Mouse (Mus musculus): ENCODE data around the gene Mcrs1. TPM values are rescaled to one million over a fixed set of nuclear protein-coding genes. Genes with fewer than 3 reads are reported as not detected.

Gene Mcrs1
- total RNA-seq, 1 experiment = 127 TPM

DNA sequence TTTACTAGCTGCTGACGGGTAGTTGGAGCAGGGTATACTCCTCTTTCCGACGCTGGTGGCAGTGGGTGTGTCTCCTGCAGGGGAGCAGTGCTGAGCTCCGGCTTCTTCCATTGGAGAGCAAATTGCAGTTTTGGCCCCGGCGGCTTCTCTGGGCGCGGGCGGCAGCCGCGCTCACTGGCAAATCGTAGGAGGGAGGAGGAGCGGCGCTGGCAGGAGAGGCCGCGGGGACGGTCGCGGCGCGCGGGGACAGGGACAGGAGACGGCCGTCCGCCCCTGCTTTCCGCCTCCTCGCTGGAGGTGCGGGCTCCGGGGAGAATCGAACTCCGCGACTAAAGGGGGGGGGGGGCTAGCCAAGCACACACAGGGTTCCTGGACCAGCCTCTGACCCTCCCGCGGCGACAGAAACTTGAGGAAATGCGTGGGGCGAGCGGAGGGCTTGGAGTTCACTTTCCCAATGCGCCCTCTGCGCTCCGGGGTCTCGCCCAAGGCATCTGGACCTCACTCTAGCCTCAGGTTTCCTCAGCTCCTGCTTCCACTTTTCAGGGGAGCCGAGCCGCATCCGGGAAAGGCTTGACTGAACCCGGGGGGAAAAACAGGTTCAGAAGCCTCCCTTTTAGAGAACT lies 28.1 kb downstream of the Mcrs1 start:
- peak overlapping the region; percentile 27 for H3K9ac ChIP-seq (ENCODE audit: insufficient read depth, low read depth, low read length, poor library complexity, severe bottlenecking)
- DNase-seq (ENCODE audit: low read depth, low spot score) = no peak
- no peak overlapping the region for H3K27ac ChIP-seq (ENCODE audit: insufficient read depth, low read depth, low read length, poor library complexity, severe bottlenecking)
- no peaks in the 10 kb centered on the region for H3K9me3 ChIP-seq (ENCODE audit: control insufficient read depth, insufficient read depth, low read depth, low read length)
- peaks cover 15 to 26% of the 10 kb centered on the region in 2 experiments; a peak in 3 of 4 replicates for H3K4me1 ChIP-seq (ENCODE audit: control insufficient read depth in 2 of 2, insufficient read depth in 2 of 2, low read length in 2 of 2, poor library complexity in 1 of 2)
- peak overlapping the region; percentile 64 to 69 for H3K4me3 ChIP-seq (ENCODE audit: insufficient read depth in 1 of 2, low read depth in 1 of 2, low read length in 2 of 2, poor library complexity in 1 of 2, severe bottlenecking in 1 of 2)
- TF ChIP-seq MAFK (IDR thresholded peaks at IDR 0.05; ENCODE audit: insufficient read depth, low read depth, low read length) (no peak), CHD2 (IDR thresholded peaks at IDR 0.05; ENCODE audit: low read depth, low read length) (no peak), HCFC1 (IDR thresholded peaks at IDR 0.05; ENCODE audit: borderline replicate concordance, insufficient read depth, low read length) (no peak), ZC3H11A (IDR thresholded peaks at IDR 0.05; ENCODE audit: borderline replicate concordance, low read depth, low read length) (no peak), ZNF384 (IDR thresholded peaks at IDR 0.05; ENCODE audit: low read depth, low read length) (no peak)
- no peaks in the 10 kb centered on the region for H3K36me3 ChIP-seq (ENCODE audit: control insufficient read depth, insufficient read depth, low read length, poor library complexity, severe bottlenecking)
- in situ Hi-C loops (cut with MboI; ENCODE audit: low sequenced_read_pairs in 2 of 2, unreplicated experiment in 2 of 2) = no loop called here

DNA sequence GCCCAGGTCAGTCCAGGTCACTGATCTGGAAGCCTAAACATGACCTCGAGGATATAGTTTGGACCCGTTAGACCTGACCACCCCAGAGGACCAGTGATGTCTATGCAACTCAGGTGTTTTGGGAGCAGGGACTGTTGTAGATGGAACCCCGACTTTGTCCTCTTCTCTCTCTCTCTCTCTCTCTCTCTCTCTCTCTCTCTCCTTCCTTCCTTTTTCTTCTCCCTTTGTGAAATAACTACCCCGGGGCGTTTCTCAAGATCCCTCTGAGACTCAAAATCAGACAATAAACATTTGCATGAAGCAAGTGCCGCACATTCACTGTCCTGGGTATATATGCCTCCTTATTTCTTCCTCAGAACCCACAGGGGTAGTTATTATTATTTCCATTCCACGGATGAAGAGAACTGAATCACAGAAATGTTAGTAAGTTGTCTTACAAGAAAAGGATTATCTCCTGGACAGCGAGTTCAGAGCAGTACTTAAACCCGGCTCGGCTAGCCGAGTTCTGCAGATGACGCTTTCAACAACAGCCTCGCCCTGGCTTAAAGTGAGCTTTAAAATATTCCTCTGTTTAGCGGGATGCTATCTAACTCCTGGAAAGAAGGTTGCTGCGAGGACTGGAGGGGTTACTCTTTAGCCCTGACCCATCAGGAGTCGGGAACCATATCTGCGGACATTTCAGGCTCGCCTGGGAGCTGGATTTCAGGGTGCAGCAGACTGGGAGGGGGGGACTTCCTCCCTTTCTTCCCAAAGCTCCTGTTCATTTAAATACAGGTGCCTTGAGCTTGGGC lies 28.8 kb downstream of the Mcrs1 start:
- DNase-seq (ENCODE audit: low read depth, low spot score) = no peak
- in situ Hi-C loops (cut with MboI; ENCODE audit: low sequenced_read_pairs in 2 of 2, unreplicated experiment in 2 of 2) = no loop called here
- Histone ChIP-seq H3K36me3 (ENCODE audit: control insufficient read depth, insufficient read depth, low read length, poor library complexity, severe bottlenecking) (no peaks in the 10 kb centered on the region), H3K4me1 (ENCODE audit: control insufficient read depth in 2 of 2, insufficient read depth in 2 of 2, low read length in 2 of 2, poor library complexity in 1 of 2) (peaks cover 14 to 26% of the 10 kb centered on the region in 2 experiments; a peak in 3 of 4 replicates), H3K9me3 (ENCODE audit: control insufficient read depth, insufficient read depth, low read depth, low read length) (no peaks in the 10 kb centered on the region), H3K27ac (ENCODE audit: insufficient read depth, low read depth, low read length, poor library complexity, severe bottlenecking) (no peak overlapping the region), H3K9ac (ENCODE audit: insufficient read depth, low read depth, low read length, poor library complexity, severe bottlenecking) (no peak overlapping the region), H3K4me3 (ENCODE audit: insufficient read depth in 1 of 2, low read depth in 1 of 2, low read length in 2 of 2, poor library complexity in 1 of 2, severe bottlenecking in 1 of 2) (peak overlapping the region; percentile 64 to 69)
- no peak for TF ChIP-seq ZNF384 (IDR thresholded peaks at IDR 0.05; ENCODE audit: low read depth, low read length)
- TF ChIP-seq ZC3H11A (IDR thresholded peaks at IDR 0.05; ENCODE audit: borderline replicate concordance, low read depth, low read length) = no peak
- TF ChIP-seq MAFK (IDR thresholded peaks at IDR 0.05; ENCODE audit: insufficient read depth, low read depth, low read length) = no peak
- no peak for TF ChIP-seq CHD2 (IDR thresholded peaks at IDR 0.05; ENCODE audit: low read depth, low read length)
- no peak for TF ChIP-seq HCFC1 (IDR thresholded peaks at IDR 0.05; ENCODE audit: borderline replicate concordance, insufficient read depth, low read length)

DNA sequence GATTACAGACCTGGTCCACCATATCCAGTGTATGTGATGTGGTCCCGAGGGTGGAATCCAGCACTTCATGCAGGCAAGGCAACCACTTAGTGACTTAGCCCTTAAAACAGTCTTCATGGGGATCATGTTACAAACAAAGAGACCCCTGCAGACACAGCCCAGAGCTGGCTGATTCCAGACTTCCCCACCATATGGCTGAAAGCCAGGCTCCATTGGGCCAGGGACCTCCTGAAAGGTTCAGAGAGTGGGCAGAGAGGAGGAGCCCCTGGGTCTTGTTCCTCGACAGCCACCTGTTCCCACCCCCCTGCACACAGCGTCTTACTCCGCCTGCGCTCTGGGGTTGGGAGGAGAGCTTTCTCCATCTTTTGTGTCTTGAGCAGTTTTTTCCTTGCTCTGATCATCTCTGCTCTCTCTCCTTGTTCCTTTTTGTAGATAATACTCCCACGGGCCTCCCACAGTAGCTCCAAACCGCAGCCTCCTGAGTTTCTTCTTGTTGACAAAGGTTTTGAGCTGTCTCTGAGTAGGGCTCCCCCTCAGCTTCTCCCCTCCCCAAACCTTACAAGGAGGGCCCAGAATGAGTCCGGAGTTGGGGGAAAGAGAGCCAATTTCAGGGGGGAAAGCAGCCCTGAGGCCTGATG lies 30.3 kb downstream of the Mcrs1 start:
- Histone ChIP-seq H3K4me3 (ENCODE audit: insufficient read depth in 1 of 2, low read depth in 1 of 2, low read length in 2 of 2, poor library complexity in 1 of 2, severe bottlenecking in 1 of 2) (no peak overlapping the region), H3K27ac (ENCODE audit: insufficient read depth, low read depth, low read length, poor library complexity, severe bottlenecking) (no peak overlapping the region), H3K9ac (ENCODE audit: insufficient read depth, low read depth, low read length, poor library complexity, severe bottlenecking) (no peak overlapping the region; the same call in 1 of the 2 replicates), H3K4me1 (ENCODE audit: control insufficient read depth in 2 of 2, insufficient read depth in 2 of 2, low read length in 2 of 2, poor library complexity in 1 of 2) (peaks cover 13 to 25% of the 10 kb centered on the region in 2 experiments; a peak in 3 of 4 replicates), H3K9me3 (ENCODE audit: control insufficient read depth, insufficient read depth, low read depth, low read length) (no peaks in the 10 kb centered on the region), H3K36me3 (ENCODE audit: control insufficient read depth, insufficient read depth, low read length, poor library complexity, severe bottlenecking) (no peaks in the 10 kb centered on the region)
- TF ChIP-seq HCFC1 (IDR thresholded peaks at IDR 0.05; ENCODE audit: borderline replicate concordance, insufficient read depth, low read length) = no peak
- TF ChIP-seq MAFK (IDR thresholded peaks at IDR 0.05; ENCODE audit: insufficient read depth, low read depth, low read length) = no peak
- no peak for TF ChIP-seq ZNF384 (IDR thresholded peaks at IDR 0.05; ENCODE audit: low read depth, low read length)
- no peak for DNase-seq (ENCODE audit: low read depth, low spot score)
- in situ Hi-C loops (cut with MboI; ENCODE audit: low sequenced_read_pairs in 2 of 2, unreplicated experiment in 2 of 2) = no loop called here

DNA sequence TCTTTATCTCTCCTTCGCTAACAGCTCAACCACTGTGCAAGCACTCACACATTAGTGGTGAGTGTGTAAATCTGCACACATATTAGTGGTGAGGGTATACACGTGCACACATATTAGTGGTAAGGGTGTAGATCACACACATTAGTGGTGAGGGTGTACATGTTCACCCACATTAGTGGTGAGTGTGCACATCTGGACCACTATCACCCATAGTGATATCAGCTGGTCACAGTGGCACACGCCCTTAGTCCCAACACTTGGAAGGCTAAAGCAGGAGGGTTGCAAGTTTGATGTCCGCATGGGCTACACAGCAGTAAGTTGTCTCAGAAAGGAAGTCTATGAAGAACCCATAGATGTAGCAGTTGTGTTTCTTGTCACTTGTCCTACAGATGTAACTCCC lies 34.1 kb downstream of the Mcrs1 start:
- Histone ChIP-seq H3K9ac (ENCODE audit: insufficient read depth, low read depth, low read length, poor library complexity, severe bottlenecking) (no peak overlapping the region), H3K9me3 (ENCODE audit: control insufficient read depth, insufficient read depth, low read depth, low read length) (no peaks in the 10 kb centered on the region), H3K36me3 (ENCODE audit: control insufficient read depth, insufficient read depth, low read length, poor library complexity, severe bottlenecking) (peaks cover 5% of the 10 kb centered on the region; the same call in 1 of the 2 replicates), H3K4me3 (ENCODE audit: insufficient read depth in 1 of 2, low read depth in 1 of 2, low read length in 2 of 2, poor library complexity in 1 of 2, severe bottlenecking in 1 of 2) (no peak overlapping the region), H3K4me1 (ENCODE audit: control insufficient read depth in 2 of 2, insufficient read depth in 2 of 2, low read length in 2 of 2, poor library complexity in 1 of 2) (peaks cover 10 to 27% of the 10 kb centered on the region in 2 experiments; a peak in 3 of 4 replicates), H3K27ac (ENCODE audit: insufficient read depth, low read depth, low read length, poor library complexity, severe bottlenecking) (no peak overlapping the region)
- no peak for DNase-seq (ENCODE audit: low read depth, low spot score)
- in situ Hi-C loops (cut with MboI; ENCODE audit: low sequenced_read_pairs in 2 of 2, unreplicated experiment in 2 of 2) = no loop called here
- TF ChIP-seq ZNF384 (IDR thresholded peaks at IDR 0.05; ENCODE audit: low read depth, low read length) (no peak), CHD2 (IDR thresholded peaks at IDR 0.05; ENCODE audit: low read depth, low read length) (no peak), HCFC1 (IDR thresholded peaks at IDR 0.05; ENCODE audit: borderline replicate concordance, insufficient read depth, low read length) (no peak), MAFK (IDR thresholded peaks at IDR 0.05; ENCODE audit: insufficient read depth, low read depth, low read length) (no peak), ZC3H11A (IDR thresholded peaks at IDR 0.05; ENCODE audit: borderline replicate concordance, low read depth, low read length) (no peak)

All from ES-E14 (cell line).